Mouse (Mus musculus) ES-Bruce4 (cell line): ENCODE data around the gene Msmb. TPM values are rescaled to one million over a fixed set of nuclear protein-coding genes. Genes with fewer than 3 reads are reported as not detected.
A peak's percentile ranks its signal among the peaks of the same experiment; 100 is the strongest.
"Not testable (repeated sequence)": the region's sequence is repeated elsewhere in the genome, so short reads cannot be mapped to it uniquely, and the experiment has no call there.

Experiments used
- H3K27ac ChIP-seq: 2 replicates; pipeline ENCODE4 v1.5.1; 2012; ENCODE audit warnings: low read length, inconsistent platforms; ENCODE audit not compliant: insufficient read depth
- H3K27me3 ChIP-seq: 2 replicates; pipeline ENCODE4 v1.6.1; 2012; ENCODE audit warnings: mild to moderate bottlenecking, low read length, inconsistent platforms; ENCODE audit not compliant: control insufficient read depth, poor library complexity, insufficient read depth, severe bottlenecking
- H3K36me3 ChIP-seq: 2 replicates; pipeline ENCODE4 v1.6.1; 2012; ENCODE audit warnings: inconsistent platforms, mild to moderate bottlenecking, low read length, moderate library complexity; ENCODE audit not compliant: control insufficient read depth, poor library complexity, insufficient read depth, severe bottlenecking
- H3K4me1 ChIP-seq: one replicate; pipeline ENCODE4 v1.8.1; 2011; ENCODE audit warnings: low read length; ENCODE audit not compliant: control insufficient read depth, insufficient read depth
- H3K4me3 ChIP-seq: 2 replicates; pipeline ENCODE4 v1.5.1; 2011; ENCODE audit warnings: low read depth, mild to moderate bottlenecking, low read length
- H3K9ac ChIP-seq: 2 replicates; pipeline ENCODE4 v1.6.1; 2012; ENCODE audit warnings: low read depth, mild to moderate bottlenecking, inconsistent platforms; ENCODE audit not compliant: poor library complexity, severe bottlenecking
- H3K9me3 ChIP-seq: replicated peaks from 2 replicates; pipeline ENCODE4 v1.6.1; 2012; ENCODE audit warnings: mild to moderate bottlenecking, low read length, inconsistent platforms; ENCODE audit not compliant: control insufficient read depth, poor library complexity, insufficient read depth, severe bottlenecking
- CTCF ChIP-seq: IDR thresholded peaks from one replicate; pipeline ENCODE4 v1.8.1; 2011; ENCODE audit warnings: low read depth, low read length
- EP300 ChIP-seq: IDR thresholded peaks from 2 replicates; pipeline ENCODE4 v1.6.1; 2011; ENCODE audit warnings: low read depth, low read length; ENCODE audit not compliant: insufficient read depth
- POLR2A ChIP-seq: IDR thresholded peaks from one replicate; pipeline ENCODE4 v1.8.1; 2011; ENCODE audit warnings: low read length; ENCODE audit not compliant: insufficient read depth
- polyA plus RNA-seq: library from polyadenylated mRNA; stranded (reverse); fragments of >200 nt; gene quantifications from 2 replicates; pipeline ENCODE4 v1.2.4, GENCODE M21; 2011; ENCODE audit warnings: low read depth; ENCODE audit not compliant: missing spikeins, insufficient read depth, insufficient read length

Gene Msmb
- polyA plus RNA-seq, 1 experiment: not detected

DNA sequence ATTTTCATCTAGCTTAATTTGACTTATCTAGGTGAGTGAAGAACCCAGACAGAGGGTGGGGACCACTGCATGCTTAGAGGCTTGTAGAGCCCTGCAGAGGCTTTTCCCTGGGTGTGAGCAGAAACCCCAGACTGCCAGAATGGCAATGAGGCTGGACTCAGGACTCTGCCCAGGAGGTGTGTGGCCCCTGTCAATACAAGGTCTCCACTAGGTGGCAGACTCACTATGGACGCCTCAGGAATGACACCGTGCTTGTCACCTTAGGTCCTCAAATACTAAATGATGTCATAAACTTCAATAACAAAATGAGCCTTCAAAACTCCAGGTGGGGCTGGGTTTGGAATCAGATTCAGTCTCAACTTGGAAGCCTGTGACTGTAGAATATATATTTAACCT, 19.9 kb upstream of the Msmb start:
- H3K4me1 ChIP-seq: peaks cover 2% of the 10 kb centered on the region
- H3K27me3 ChIP-seq: no peaks in the 10 kb centered on the region
- TF ChIP-seq EP300 (0 out of 2 replicates have a peak, but pooled peaks have one; percentile 18), POLR2A (no peak), CTCF (peak; percentile 78)
- H3K27ac ChIP-seq: no peak overlapping the region
- H3K36me3 ChIP-seq: no peaks in the 10 kb centered on the region
- H3K9me3 ChIP-seq: no peaks in the 10 kb centered on the region
- H3K4me3 ChIP-seq: no peak overlapping the region
- H3K9ac ChIP-seq: no peak overlapping the region

DNA sequence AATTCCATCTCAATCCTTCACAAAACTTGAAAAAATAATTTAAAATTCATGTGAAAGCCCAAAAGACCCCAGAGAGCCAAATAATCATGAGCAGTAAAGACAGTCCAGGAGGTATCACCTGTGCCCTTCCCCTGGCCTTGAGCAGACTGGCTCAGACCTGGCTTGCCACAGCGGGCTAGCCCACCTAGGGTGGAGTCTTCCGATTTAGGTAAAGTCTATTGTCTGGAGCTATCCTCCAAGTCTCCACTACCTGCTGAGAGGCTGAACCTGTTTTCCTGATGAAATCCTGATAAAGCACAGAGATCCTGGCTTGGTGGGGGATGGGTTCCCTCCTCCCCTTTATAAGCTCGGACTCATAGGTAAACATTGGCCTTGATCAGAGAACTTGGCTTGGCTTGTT, 17.6 kb upstream of the Msmb start:
- Histone ChIP-seq H3K9me3 (no peaks in the 10 kb centered on the region), H3K4me1 (peaks cover 2% of the 10 kb centered on the region), H3K9ac (no peak overlapping the region), H3K27ac (peak overlapping the region; percentile 97), H3K36me3 (no peaks in the 10 kb centered on the region), H3K4me3 (no peak overlapping the region), H3K27me3 (no peaks in the 10 kb centered on the region)
- TF ChIP-seq CTCF (no peak), EP300 (peak; percentile 96)

- peak overlapping the region; percentile 97 for H3K27ac ChIP-seq
- not testable (repeated sequence) for H3K36me3 ChIP-seq, H3K4me1 ChIP-seq, H3K4me3 ChIP-seq, H3K9ac ChIP-seq, H3K9me3 ChIP-seq, H3K27me3 ChIP-seq
- 0 out of 2 replicates have a peak, but pooled peaks have one; percentile 10 for TF ChIP-seq EP300
Observed at GRCm38 (mm10) chr14:32125256-32125655, 16.6 kb upstream of the Msmb start.

DNA sequence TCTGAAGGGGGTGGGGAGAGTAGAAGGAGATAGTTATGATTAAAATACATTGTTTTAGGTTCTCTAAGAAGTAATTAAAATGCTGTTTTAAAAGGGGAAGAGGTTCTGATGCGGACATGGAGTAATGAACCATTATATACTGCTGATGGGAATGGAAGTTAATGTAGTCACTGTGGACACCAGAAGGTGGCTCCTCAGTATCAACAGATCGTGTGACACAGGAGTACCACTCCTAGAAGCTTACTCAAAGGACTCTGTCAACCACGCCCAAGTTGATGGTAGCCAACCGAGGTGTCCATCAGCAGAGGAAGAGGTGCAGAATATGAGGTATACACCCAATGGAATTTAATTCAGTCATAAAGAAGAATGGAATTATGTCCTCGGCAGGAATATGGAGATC, 13.4 kb upstream of the Msmb start:
- Histone ChIP-seq H3K9me3 (no peaks in the 10 kb centered on the region), H3K27ac (no peak overlapping the region), H3K36me3 (no peaks in the 10 kb centered on the region), H3K4me3 (no peak overlapping the region), H3K9ac (no peak overlapping the region), H3K4me1 (no peaks in the 10 kb centered on the region), H3K27me3 (no peaks in the 10 kb centered on the region)
- TF ChIP-seq EP300 (no peak), POLR2A (no peak), CTCF (no peak)

- H3K4me1 ChIP-seq: peaks cover 3% of the 10 kb centered on the region
- H3K36me3 ChIP-seq: no peaks in the 10 kb centered on the region
- no peaks in the 10 kb centered on the region for H3K27me3 ChIP-seq
- TF ChIP-seq POLR2A: no peak
- TF ChIP-seq CTCF: no peak
- TF ChIP-seq EP300: no peak
- H3K4me3 ChIP-seq: no peak overlapping the region
- no peak overlapping the region for H3K9ac ChIP-seq
- no peaks in the 10 kb centered on the region for H3K9me3 ChIP-seq
- H3K27ac ChIP-seq: no peak overlapping the region
Observed at GRCm38 (mm10) chr14:32131836-32132235, 10.0 kb upstream of the Msmb start.

GRCm38 (mm10) chr14:32134293-32134692, 7.5 kb upstream of the Msmb start:
- no peak overlapping the region for H3K4me3 ChIP-seq
- H3K27me3 ChIP-seq: no peaks in the 10 kb centered on the region
- H3K27ac ChIP-seq: peak overlapping the region; percentile 46; the same call in 1 of the 2 replicates
- TF ChIP-seq EP300: no peak
- no peak for TF ChIP-seq POLR2A
- TF ChIP-seq CTCF: no peak
- H3K4me1 ChIP-seq: peaks cover 3% of the 10 kb centered on the region
- H3K36me3 ChIP-seq: no peaks in the 10 kb centered on the region
- no peaks in the 10 kb centered on the region for H3K9me3 ChIP-seq
- no peak overlapping the region for H3K9ac ChIP-seq

DNA sequence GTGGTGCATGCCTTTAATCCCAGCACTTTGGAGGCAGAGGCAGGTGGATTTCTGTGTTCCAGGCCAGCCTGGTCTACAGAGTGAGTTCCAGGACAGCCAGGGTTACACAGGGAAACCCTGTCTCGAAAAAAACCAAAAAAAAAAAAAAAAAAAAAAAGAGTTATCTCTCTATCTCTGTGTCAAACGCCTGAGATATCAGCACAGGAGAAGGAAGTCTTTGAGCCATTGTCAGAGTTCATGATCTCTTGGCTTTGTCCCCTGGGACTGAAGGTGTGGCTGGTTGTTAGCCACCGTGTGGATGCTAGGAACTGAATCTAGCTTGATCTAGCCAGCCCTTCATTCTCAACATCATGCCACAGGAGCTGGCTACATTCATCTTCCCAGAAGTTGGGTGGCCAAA, 5.4 kb upstream of the Msmb start:
- H3K27me3 ChIP-seq, H3K4me3 ChIP-seq, H3K36me3 ChIP-seq, H3K9ac ChIP-seq, H3K9me3 ChIP-seq, H3K27ac ChIP-seq, H3K4me1 ChIP-seq: not testable (repeated sequence)
